Mouse (Mus musculus) urinary bladder, postnatal 36 days (tissue): ENCODE data around the gene Olfr686.

ENCODE experiments used
- DNase-seq, 2 experiments: peaks; one replicate each; pipeline ENCODE4 v3.0.0; 2022; ENCODE audit warnings: low spot score in 2 of 2, mixed read lengths in 1 of 2

Olfr686 gene

GRCm38 (mm10) chr7:105207385-105207784 lies at the start of gene Olfr686:
TSS of gene Olfr686 (minus strand) at chr7:105207485.
- DNase-seq: no peak

- DNase-seq: peak in 1 of 2 experiments; percentile 5
Observed at GRCm38 (mm10) chr7:105256656-105257055, 49.4 kb upstream of the Olfr686 start.

DNA sequence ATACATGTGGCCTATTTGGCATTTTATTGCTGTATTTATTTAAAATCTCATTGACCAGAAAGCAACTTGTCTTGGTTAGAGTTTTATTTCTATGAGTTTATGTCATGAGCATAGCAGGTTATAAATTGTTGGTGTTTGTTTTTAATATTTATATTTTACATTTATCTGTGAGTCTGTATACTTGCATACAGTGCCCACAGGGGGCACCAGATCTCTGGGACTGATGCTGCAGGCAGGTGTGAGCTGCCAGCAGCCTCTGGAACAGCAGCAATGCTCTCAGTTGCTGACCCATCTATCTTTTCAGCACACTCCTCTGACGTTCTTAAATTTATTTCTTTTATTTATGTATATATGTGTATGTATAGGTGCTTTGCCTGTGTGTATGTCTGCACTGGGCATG lies 40.9 kb upstream of the Olfr686 start:
- no peak for DNase-seq

- no peak for DNase-seq
Observed at GRCm38 (mm10) chr7:105247671-105248070, 40.4 kb upstream of the Olfr686 start.

GRCm38 (mm10) chr7:105229386-105229785 lies 22.1 kb upstream of the Olfr686 start:
- DNase-seq: no peak

DNA sequence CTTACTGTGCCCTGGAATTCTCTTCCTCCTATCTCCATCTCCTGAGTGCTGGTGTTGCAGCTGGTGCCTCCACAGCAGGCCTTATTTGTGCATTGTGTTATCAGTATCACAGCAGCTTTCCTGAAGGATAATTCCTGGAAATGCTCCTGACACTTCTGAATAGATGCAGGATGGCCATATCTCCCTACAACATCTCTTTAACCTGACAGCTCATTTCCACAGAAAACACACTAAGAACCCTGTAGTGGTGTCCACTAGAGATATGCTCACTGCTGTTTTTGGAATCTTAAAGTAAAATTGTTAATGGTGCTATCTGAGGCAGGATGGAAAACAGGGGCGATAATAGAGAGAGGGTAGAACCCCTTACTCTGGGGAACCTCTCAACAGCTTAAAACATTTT lies 20.9 kb upstream of the Olfr686 start:
- DNase-seq: no peak

GRCm38 (mm10) chr7:105226703-105227102 lies 19.4 kb upstream of the Olfr686 start:
- no peak for DNase-seq

DNA sequence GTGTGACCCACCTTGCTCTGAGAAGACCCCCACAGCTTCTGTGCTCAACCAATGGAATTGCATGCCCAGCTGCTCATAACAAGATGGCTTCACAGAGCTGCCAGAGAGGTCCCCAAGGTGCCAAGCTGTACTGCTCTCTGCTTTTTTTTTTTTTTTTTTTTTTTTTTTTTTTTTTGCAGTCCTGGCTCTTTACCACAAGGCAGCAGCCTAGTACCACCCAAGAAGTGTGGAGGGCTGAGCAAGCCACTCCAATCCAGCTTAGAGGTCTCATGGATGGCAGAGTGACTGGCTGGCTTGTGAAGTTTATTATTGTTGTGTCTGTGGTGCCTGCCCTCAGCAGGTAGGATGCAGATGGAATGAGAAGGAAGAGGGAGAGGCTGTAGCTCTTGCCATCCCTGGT lies 18.8 kb upstream of the Olfr686 start:
- DNase-seq: no peak

DNA sequence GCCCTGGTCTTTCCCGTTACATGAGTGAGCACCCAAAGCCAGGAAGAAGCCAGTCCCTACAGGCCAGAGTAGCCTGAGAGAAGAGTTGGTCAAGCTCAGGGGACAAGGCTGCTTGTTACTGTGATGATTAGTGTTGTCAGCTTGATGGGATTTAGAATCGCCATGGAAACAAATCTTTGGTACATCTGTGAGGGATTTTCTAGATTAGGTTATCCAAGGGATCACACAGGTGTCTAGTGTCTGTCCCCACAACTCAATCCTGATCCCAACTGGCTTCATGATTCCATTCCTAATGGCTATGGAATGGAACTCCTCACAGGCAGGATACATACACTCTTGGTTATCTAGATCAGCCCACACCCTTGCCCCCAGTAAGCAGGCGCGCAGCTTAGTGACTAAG lies 11.0 kb upstream of the Olfr686 start:
- no peak for DNase-seq

- no peak for DNase-seq
Observed at GRCm38 (mm10) chr7:105214761-105215160, 7.5 kb upstream of the Olfr686 start.

DNA sequence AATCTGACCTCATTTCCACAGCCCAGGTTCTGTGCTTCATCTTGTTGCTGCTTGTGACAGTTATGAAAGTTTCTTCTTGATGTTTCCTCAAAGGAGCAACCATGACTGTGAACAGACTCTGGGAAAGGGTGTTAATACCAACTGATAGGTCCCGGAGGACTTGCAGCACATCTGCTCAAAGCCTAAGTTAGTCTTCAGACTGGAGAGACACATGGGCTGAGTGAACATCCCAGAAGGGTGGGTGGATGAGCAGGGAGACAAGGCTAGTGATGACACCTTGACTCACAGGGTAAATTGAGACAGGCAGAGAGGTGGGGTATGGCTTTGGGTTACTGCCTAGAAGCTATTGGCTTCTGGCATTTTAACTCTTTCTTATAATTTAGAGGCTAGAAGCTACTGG lies 21.4 kb downstream of the Olfr686 start, which contains the start of gene Olfr685:
Gene Olfr685 (minus strand): TSS at position 101 of the 400 bp plus-strand sequence.
- DNase-seq: no peak

GRCm38 (mm10) chr7:105170773-105171172 lies 36.5 kb downstream of the Olfr686 start:
- no peak for DNase-seq

DNA sequence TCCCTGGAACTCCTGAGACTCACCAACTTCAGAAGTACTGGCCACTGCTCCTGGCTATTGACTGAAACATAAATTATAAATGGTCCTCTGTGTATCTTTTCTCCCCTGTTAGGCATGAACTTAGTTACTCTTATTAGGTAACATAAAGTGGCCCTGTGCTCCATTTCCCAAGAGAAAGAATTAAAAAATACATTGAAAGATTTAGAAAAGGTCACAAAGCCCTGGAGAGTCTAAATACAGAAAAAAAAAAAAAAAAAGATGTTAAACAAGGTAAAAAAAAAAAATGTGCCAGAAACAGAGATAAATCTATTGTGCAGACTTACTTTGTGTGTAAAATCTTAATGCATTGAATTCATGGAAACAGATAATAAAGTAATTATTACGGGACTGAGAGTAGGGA lies 43.7 kb downstream of the Olfr686 start, which contains the start of gene Olfr684:
Gene Olfr684 (minus strand): TSS at position 101 of the 400 bp plus-strand sequence.
- DNase-seq: no peak
